Mouse (Mus musculus) heart, postnatal 14 days (tissue): ENCODE results near the gene Lca5l. TPM values are rescaled to one million over a fixed set of nuclear protein-coding genes. Genes with fewer than 3 reads are reported as not detected.
A peak's percentile ranks its signal among the peaks of the same experiment; 100 is the strongest.
"Not testable (repeated sequence)": the region's sequence is repeated elsewhere in the genome, so short reads cannot be mapped to it uniquely, and the experiment has no call there.

Source experiments
- DNase-seq, 2 experiments: peaks; one replicate each; pipeline ENCODE4 v3.0.0; 2021 to 2022
- intact Hi-C: fragments of 180-260 bp; cut with DNase I; formaldehyde crosslinking; loops from one replicate; pipeline ENCODE4 v1.15.1; 2025
- total RNA-seq, 2 experiments: library from RNA; stranded (reverse); gene quantifications; 2 replicates each; pipeline ENCODE4 v1.2.3; 2021

Lca5l gene
- total RNA-seq, 2 experiments from 2014 or later = 0.71 to 0.91 TPM

DNA sequence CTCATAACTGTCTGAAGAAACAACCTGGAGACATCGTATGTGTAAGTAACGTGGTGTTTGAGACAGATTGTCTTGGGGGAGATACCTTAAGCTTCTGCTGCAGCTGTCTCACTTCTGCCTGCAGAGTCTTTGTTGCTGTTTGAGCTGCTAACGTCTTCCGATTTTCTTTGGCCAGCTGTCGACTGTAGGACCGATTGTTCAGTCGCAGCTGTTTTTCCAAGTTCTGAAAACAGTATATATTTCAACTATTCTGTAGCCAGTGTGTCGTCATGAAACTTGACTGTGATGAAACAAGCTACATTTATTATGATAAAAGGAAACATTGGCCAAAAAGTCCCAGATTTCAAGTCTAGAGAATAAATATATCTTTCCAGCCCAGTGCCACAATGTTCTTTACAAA lies 18.4 kb downstream of the Lca5l start:
- intact Hi-C loops = no loop called here
- DNase-seq = no peak

DNA sequence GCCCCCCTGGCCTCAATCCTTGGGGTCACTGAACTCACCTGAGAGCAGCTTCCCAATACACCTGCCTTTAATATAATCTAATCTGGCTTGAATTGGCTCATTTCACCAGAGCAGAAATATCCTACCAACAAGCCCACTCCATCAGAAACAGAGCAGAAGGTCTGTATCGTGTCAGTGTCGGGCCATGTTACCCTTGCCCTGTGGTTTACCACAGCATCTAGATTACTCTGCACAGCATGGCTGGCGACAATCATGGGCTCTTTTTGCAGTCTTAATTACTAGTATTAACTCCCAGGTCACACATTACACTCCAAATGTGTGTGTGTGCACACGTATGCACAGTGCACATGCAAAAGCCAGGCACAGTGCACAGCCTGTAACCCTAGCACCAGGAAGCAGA lies 23.2 kb downstream of the Lca5l start:
- intact Hi-C loops = no loop called here

GRCm38 (mm10) chr16:96165723-96166264 lies 26.3 kb downstream of the Lca5l start:
- intact Hi-C loops = no loop called here
- no peak for DNase-seq

More for the DNA sequence above, 23.2 kb downstream of the Lca5l start:
- DNase-seq = no peak

DNA sequence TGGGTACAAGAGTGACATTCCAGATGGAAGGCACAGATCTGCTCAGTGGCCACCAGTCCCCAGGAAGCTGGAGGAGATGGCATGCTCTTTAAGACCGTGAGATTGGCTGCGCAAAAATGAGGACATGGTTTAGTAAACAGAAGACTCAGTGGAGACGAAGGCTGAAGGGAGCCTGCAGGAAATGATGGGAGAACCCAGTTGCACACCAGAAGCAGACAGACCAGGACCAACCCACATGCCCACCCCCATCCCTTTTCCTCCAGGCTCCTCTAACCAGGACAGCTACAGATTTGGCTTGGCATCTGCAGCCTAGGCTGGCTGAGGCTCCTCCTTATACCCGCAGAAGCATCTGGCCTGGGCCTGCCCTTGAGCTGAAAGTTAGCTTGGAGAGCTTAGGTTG lies 30.7 kb downstream of the Lca5l start:
- intact Hi-C loops = no loop called here
- DNase-seq = no peak

DNA sequence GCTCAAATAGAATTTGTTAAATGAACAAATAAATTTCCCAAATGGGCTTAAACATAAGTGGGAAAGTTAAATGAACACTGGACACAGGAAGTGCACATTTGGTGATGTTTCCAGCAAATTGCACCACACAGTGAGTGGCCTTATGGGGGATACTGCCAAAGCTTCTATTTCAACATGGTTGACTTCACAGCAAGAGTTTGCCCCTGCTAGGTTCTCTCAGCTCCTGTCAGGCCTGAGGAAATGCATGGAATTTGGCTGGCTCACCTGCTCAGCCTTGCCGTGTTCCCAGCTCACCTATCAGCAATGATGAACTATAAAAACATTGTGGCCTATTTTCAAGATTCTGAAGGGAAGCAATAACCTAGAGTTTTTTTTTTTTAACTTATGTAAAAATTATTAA lies 31.1 kb downstream of the Lca5l start:
- DNase-seq = no peak
- intact Hi-C loops = no loop called here

- intact Hi-C loops = loop anchor here (10.0 kb wide), 1 partner anchor 185 kb away; no protein-coding TSS in a partner anchor
- no peak for DNase-seq
Measured at GRCm38 (mm10) chr16:96159794-96160346, 32.2 kb downstream of the Lca5l start.

- DNase-seq = peak; percentile 74 to 77
- intact Hi-C loops = loop anchor here (10.0 kb wide), 1 partner anchor 186 kb away; no protein-coding TSS in a partner anchor
Measured at GRCm38 (mm10) chr16:96159091-96159731, 32.9 kb downstream of the Lca5l start.

GRCm38 (mm10) chr16:96158511-96159080 lies 33.5 kb downstream of the Lca5l start:
- DNase-seq = peak in 1 of 2 experiments; percentile 24
- intact Hi-C loops = loop anchor here (10.0 kb wide), 1 partner anchor 186 kb away; no protein-coding TSS in a partner anchor

DNA sequence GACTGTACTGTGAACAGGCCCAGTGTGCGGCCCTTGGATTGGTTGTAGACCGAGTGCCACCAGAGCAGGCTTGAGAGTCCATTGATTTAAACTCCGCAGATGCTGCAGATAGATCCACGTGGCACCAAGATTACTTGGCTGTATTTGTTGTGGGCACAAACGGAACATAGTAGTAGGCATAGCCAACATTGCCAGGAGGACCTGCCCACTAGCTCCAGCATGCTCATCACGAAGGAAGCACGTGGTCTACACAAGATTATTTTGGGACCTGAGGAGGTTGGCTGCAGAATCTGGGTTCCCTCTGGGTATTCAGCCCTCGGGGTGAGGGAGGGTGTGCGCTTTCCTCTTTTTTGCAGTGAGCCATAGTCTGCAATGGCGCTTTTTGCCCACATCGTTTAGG lies 34.9 kb downstream of the Lca5l start:
- intact Hi-C loops = loop anchor here (10.0 kb wide), 1 partner anchor 188 kb away; no protein-coding TSS in a partner anchor

GRCm38 (mm10) chr16:96156019-96156418 lies 36.1 kb downstream of the Lca5l start:
- intact Hi-C loops = loop anchor here (10.0 kb wide), 1 partner anchor 189 kb away; no protein-coding TSS in a partner anchor
- DNase-seq = no peak

More for the DNA sequence above, 34.9 kb downstream of the Lca5l start:
- no peak for DNase-seq

DNA sequence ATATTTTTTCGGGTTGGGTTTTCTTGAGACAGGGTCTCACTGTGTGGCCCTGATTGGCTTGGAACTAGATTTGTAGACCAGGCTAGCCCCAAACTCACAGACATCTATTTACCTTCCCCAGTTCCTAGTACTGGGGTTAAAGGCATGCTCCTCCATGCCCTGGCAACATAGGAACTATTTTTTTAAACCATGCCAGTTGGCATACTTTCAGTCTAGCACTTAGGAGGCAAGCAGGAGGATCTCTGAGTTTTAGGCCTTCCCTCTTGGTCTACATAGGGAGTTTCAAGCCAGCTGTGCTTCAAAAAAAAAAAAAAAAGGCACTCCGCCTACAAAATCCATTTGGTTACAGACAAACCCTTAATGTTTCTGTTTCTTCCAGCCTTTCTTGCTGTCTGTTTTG lies 37.6 kb downstream of the Lca5l start:
- intact Hi-C loops = loop anchor here (10.0 kb wide), 1 partner anchor 190 kb away; no protein-coding TSS in a partner anchor
- DNase-seq = no peak

- intact Hi-C loops = loop anchor here (10.0 kb wide), 1 partner anchor 193 kb away; no protein-coding TSS in a partner anchor
- peak; percentile 84 to 89 for DNase-seq
Measured at GRCm38 (mm10) chr16:96151551-96151950, 40.5 kb downstream of the Lca5l start.

DNA sequence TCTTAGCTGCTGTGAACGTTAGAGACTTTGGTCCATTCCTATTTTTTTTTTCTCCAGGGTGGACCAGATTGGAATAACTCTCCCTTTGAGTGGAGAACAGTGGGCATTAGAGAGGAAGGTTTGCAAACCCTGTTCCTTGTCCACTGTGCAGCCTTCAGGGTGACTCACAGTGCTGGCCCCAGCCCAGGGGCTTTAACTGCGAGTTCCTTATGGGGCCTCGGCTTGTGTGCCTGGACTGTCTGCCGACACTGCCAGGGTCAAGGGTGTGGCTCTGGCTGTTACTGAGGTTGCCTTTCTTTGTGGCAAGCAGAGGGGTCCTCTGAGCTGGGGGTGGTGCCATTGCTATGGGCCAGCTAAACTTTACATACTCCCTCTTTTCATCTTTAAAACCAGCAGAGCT lies 41.1 kb downstream of the Lca5l start:
- intact Hi-C loops = loop anchor here (10.0 kb wide), 1 partner anchor 194 kb away; no protein-coding TSS in a partner anchor
- peak; percentile 44 to 49 for DNase-seq

DNA sequence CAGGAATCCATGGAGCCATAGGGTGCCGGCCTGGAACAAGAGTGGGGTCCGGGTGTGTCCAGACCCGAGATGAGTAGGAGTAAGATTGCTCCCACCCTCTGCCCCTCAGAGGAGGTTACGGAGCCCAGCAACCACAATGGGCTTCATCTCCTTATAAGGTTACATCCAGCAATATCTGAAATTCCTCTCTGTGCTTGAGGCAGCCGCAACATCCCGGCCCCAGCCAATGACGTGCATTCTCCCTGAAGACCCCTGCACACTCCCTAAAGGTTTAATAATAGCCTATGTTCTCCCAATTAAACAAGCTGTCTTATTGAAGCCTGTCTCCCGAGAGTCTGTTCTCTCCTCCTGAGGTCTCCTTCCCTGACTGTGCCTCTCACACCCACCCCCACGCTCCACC lies 42.8 kb downstream of the Lca5l start:
- DNase-seq = no peak

GRCm38 (mm10) chr16:96148834-96149233 lies 43.2 kb downstream of the Lca5l start:
- intact Hi-C loops = loop anchor here (5.0 kb wide), 2 partner anchors 67 to 102 kb away; partner anchors contain the start of gene Brwd1
- no peak for DNase-seq

More for the DNA sequence above, 42.8 kb downstream of the Lca5l start:
- intact Hi-C loops = loop anchor here (5.0 kb wide), 2 partner anchors 67 to 102 kb away; partner anchors contain the start of gene Brwd1

DNA sequence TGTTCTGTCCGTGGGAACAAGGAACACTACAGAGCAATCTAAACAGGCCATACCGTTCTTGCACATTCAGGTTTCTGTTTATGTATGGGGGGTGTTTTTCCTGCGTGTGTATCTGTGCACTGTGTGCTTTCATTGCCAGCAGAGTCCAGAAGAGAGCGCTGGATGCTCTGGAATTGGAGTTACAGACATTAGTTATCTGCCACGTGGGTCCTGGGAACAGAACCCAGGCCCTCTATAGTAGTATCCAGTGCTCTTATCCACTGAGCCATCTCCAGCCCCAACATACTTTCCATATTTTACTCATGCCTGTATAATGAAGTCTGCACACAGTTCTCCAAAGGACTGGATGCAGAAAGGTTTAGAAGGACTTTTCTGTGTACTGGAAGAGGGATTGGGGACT lies 46.3 kb downstream of the Lca5l start:
- intact Hi-C loops = loop anchor here (5.0 kb wide), 2 partner anchors 64 to 99 kb away; partner anchors contain the start of gene Brwd1

GRCm38 (mm10) chr16:96145110-96145800 lies 46.8 kb downstream of the Lca5l start, which contains the start of gene Wrb:
Gene Wrb (plus strand): TSS chr16:96145407.
- intact Hi-C loops = loop anchor here (5.0 kb wide), 2 partner anchors 63 to 98 kb away; partner anchors contain the start of gene Brwd1
- peak; percentile 100 for DNase-seq

More for the DNA sequence above, 46.3 kb downstream of the Lca5l start:
- no peak for DNase-seq

GRCm38 (mm10) chr16:96144748-96145109 lies 47.3 kb downstream of the Lca5l start:
- not testable (repeated sequence) for DNase-seq
- intact Hi-C loops = loop anchor here (5.0 kb wide), 3 partner anchors 62 to 732 kb away; partner anchors contain the start of gene Brwd1

DNA sequence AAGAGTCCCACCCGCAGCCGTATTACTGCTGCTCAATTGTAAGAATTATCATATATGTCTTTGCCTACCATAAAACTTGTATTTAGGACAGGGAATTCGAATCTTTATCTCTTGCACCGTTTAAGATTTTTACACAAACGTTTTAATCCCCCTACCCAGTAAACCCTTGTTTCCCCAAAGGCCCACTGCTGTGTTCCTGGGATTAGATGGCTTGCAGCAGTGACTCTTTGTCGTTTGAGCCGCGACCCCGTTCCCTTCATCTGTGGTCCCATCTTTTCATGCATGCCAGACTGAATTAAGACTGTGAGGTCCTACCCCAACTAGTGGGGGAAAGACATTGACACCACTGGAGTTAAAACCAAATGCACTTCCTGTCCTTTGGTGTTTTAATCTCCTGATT lies 63.6 kb downstream of the Lca5l start:
- intact Hi-C loops = loop anchor here (5.0 kb wide), 1 partner anchor 46 kb away; the partner anchor contains the start of gene Brwd1
- DNase-seq = no peak
